Mouse (Mus musculus) neural tube, embryonic 12.5 days (tissue): ENCODE results near the gene Ppara. TPM values are rescaled to one million over a fixed set of nuclear protein-coding genes. Genes with fewer than 3 reads are reported as not detected.

Experiments used
- ATAC-seq: fragments of 200-750 bp; cut with Nextera tagmentation; 2 replicates; pipeline ENCODE4 v1.8.0; 2017; ENCODE audit warnings: low read depth, mild to moderate bottlenecking, moderate TSS enrichment, moderate library complexity; ENCODE audit not compliant: low FRiP score
- H3K27ac ChIP-seq: fragments of 300-500 bp; sonication (generic); 2 replicates; pipeline ENCODE4 v1.5.1; 2016
- H3K27me3 ChIP-seq: fragments of 300-500 bp; sonication (generic); replicated peaks from 2 replicates; pipeline ENCODE4 v1.6.1; 2016; ENCODE audit warnings: mild to moderate bottlenecking
- H3K36me3 ChIP-seq: fragments of 300-500 bp; sonication (generic); 2 replicates; pipeline ENCODE4 v1.6.1; 2016; ENCODE audit warnings: mild to moderate bottlenecking
- H3K4me1 ChIP-seq: fragments of 300-500 bp; sonication (generic); 2 replicates; pipeline ENCODE4 v1.6.1; 2016
- H3K4me2 ChIP-seq: fragments of 300-500 bp; sonication (generic); replicated peaks from 2 replicates; pipeline ENCODE4 v1.6.1; 2016; ENCODE audit warnings: mild to moderate bottlenecking
- H3K4me3 ChIP-seq: fragments of 300-500 bp; sonication (generic); 2 replicates; pipeline ENCODE4 v1.5.1; 2016
- H3K9ac ChIP-seq: fragments of 300-500 bp; sonication (generic); 2 replicates; pipeline ENCODE4 v1.6.1; 2016; ENCODE audit warnings: mild to moderate bottlenecking
- H3K9me3 ChIP-seq: fragments of 300-500 bp; sonication (generic); 2 replicates; pipeline ENCODE4 v1.6.1; 2016; ENCODE audit warnings: mild to moderate bottlenecking
- WGBS: fragments of 180-500 bp; shearing (Covaris S2); methylation state at CpG from one replicate; pipeline ENCODE4 v1.1.7; 2016; 5-methylcytosine and 5-hydroxymethylcytosine counted together
- polyA plus RNA-seq: library from polyadenylated mRNA; unstranded; fragments of >200 nt; fragmentation: Nextera tagmentation; extraction: Ambion mirVana; gene quantifications from 2 replicates; pipeline ENCODE4 v1.2.1, GENCODE M21; 2016

The Ppara gene
- polyA plus RNA-seq, 1 experiment from 2014 or later, result 1.1 TPM

DNA sequence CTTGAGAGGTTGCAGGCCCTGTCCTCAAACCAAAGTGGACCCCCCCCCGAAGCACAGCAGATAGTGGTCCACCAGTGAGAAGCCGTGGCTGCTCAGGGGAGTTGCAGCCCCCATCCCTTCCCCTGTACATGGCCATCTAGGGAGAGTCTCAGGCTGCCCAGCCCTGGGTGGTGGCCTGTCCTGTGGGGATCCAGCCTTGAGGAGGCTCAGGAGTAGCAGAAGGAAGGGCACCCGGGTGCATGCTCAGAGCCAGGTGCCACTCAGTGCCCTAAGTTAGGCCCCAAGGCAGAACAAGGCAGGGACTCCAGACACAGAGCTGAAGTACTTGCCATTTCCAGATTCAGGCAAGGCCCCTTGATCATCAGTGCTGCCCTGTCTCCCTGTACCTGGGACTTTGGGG lies 19.7 kb upstream of the Ppara start:
- WGBS, result 90% methylated on average over 3 of the region's 3 CpGs
- Histone ChIP-seq H3K27ac (no peak overlapping the region), H3K4me1 (peaks cover 6% of the 10 kb centered on the region; the same call in 1 of the 2 replicates), H3K4me3 (no peak overlapping the region), H3K27me3 (peaks cover 7% of the 10 kb centered on the region), H3K9me3 (no peaks in the 10 kb centered on the region), H3K9ac (no peak overlapping the region), H3K4me2 (no peak overlapping the region), H3K36me3 (no peaks in the 10 kb centered on the region)
- no peak for ATAC-seq

DNA sequence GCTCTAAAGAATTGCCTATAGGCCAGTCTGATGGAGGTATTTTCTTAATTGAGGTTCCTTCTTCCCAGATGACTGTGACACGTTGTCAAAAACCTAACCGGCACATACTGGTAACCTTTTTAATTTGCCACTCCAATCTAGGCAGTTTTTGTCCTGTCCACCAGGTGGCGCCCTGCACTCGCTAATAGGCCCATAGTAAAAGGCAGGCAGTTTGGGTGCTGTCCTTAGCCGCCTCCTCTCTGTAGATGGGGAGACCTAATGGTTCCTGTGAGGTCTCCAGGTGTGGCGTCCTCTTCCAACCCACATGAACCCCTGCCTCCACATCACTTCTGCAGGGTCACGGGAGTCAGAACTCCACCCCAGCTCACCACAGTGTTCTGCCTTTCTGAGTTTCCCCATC lies 18.7 kb upstream of the Ppara start:
- H3K27me3 ChIP-seq, result peaks cover 7% of the 10 kb centered on the region
- ATAC-seq, result no peak
- no peaks in the 10 kb centered on the region for H3K9me3 ChIP-seq
- no peaks in the 10 kb centered on the region for H3K4me1 ChIP-seq
- H3K4me2 ChIP-seq, result no peak overlapping the region
- H3K27ac ChIP-seq, result no peak overlapping the region
- H3K4me3 ChIP-seq, result no peak overlapping the region
- H3K36me3 ChIP-seq, result no peaks in the 10 kb centered on the region
- no peak overlapping the region for H3K9ac ChIP-seq
- WGBS, result 12% methylated on average over 7 of the region's 7 CpGs

DNA sequence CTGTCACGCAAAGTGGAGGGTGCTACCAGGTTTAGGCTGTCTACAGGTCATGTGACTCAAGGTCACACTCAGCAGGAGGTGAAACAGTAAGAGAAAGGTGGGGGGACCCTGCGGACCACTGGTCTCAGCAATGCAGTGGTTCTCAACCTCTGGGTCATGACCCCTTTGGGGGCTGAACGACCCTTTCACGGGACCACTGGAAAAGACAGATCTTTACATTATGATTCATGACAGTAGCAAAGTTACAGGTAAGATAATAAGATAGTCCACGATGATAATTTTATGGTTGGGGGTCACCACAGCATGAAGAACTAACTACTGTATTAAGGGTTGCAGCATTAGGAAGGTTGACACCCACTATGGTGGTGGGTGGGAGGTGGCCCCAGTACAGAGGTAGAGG lies 18.2 kb upstream of the Ppara start:
- no peak overlapping the region for H3K9ac ChIP-seq
- peaks cover 7% of the 10 kb centered on the region; the same call in 1 of the 2 replicates for H3K27me3 ChIP-seq
- H3K36me3 ChIP-seq, result no peaks in the 10 kb centered on the region
- WGBS, result 82% methylated on average over 5 of the region's 5 CpGs
- H3K4me3 ChIP-seq, result no peak overlapping the region
- no peak for ATAC-seq
- H3K9me3 ChIP-seq, result no peaks in the 10 kb centered on the region
- no peak overlapping the region for H3K4me2 ChIP-seq
- no peak overlapping the region for H3K27ac ChIP-seq
- no peaks in the 10 kb centered on the region for H3K4me1 ChIP-seq

DNA sequence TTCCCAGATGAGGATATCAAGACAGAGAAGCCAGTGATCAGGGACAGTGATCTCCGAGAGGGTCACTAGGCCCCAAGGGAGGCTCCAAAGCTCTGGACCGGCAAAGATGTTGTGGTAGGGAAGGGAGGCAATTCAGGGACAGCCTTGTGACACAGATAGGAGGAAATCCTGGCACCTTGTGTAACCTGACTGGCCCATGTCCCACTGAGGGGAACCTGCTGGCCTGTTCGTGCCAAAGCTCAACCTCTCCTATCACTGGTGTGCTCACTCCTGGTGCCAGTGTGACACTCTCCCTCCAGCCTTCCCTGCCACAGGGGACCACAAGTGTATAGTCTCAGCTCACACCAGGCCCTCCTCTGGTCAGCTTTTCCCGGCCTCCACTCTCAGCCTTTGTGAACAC lies 17.8 kb upstream of the Ppara start:
- 64% methylated on average over 4 of the region's 4 CpGs for WGBS
- peaks cover 7% of the 10 kb centered on the region; the same call in 1 of the 2 replicates for H3K27me3 ChIP-seq

DNA sequence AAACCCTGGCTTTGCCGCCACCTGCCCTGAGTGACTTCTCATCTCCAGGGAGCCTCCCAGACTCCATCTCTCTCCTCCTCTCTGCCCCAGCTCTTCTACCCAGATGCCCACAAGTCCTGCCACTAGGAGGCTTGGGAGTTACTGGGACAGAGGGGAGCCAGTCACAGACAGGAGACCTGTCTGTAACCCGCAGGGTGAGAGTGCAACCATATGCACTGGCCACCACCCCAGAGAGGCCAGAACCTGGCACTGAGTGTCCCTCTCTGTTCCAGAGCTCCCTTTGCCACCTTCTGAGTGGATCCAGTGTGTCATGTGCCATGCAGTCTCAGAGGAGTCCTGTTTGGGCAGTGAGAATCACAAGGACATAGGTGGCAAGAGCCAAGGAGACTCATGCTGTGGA lies 17.0 kb upstream of the Ppara start:
- no peak for ATAC-seq
- Histone ChIP-seq H3K4me1 (no peaks in the 10 kb centered on the region), H3K9me3 (no peaks in the 10 kb centered on the region), H3K9ac (no peak overlapping the region), H3K4me3 (no peak overlapping the region), H3K27ac (no peak overlapping the region), H3K36me3 (no peaks in the 10 kb centered on the region), H3K27me3 (peaks cover 7% of the 10 kb centered on the region; the same call in 1 of the 2 replicates), H3K4me2 (no peak overlapping the region)
- WGBS, result 79% methylated on average over 2 of the region's 2 CpGs

More for the DNA sequence above, 17.8 kb upstream of the Ppara start:
- Histone ChIP-seq H3K36me3 (no peaks in the 10 kb centered on the region), H3K9ac (no peak overlapping the region), H3K9me3 (no peaks in the 10 kb centered on the region), H3K4me2 (no peak overlapping the region), H3K27ac (no peak overlapping the region), H3K4me3 (no peak overlapping the region), H3K4me1 (no peaks in the 10 kb centered on the region)
- ATAC-seq, result no peak

DNA sequence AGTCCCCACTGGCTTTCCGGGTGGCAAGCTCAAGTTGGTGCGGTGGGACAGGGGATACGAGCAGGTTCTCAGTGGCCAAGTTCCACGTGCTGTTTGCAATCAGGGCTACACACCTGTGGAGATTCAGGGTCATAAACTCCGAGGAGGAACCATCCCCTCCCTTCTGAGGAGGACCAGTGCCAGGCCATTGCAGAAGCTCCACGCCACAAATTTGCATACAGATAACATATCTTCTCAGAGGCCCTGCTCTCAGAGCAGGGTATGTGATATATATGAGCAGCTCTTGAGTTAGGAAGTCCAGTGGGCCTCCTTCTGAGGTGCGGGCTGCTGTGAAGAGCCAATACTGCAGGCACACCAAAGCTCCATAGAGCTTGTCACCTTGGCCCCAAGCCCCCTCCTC lies 15.8 kb upstream of the Ppara start:
- no peak for ATAC-seq
- H3K4me2 ChIP-seq, result no peak overlapping the region
- no peaks in the 10 kb centered on the region for H3K9me3 ChIP-seq
- H3K27ac ChIP-seq, result no peak overlapping the region
- no peaks in the 10 kb centered on the region for H3K4me1 ChIP-seq
- H3K27me3 ChIP-seq, result peaks cover 7% of the 10 kb centered on the region; the same call in 1 of the 2 replicates
- no peak overlapping the region for H3K4me3 ChIP-seq
- H3K9ac ChIP-seq, result no peak overlapping the region
- WGBS, result 84% methylated on average over 7 of the region's 7 CpGs
- H3K36me3 ChIP-seq, result no peaks in the 10 kb centered on the region

DNA sequence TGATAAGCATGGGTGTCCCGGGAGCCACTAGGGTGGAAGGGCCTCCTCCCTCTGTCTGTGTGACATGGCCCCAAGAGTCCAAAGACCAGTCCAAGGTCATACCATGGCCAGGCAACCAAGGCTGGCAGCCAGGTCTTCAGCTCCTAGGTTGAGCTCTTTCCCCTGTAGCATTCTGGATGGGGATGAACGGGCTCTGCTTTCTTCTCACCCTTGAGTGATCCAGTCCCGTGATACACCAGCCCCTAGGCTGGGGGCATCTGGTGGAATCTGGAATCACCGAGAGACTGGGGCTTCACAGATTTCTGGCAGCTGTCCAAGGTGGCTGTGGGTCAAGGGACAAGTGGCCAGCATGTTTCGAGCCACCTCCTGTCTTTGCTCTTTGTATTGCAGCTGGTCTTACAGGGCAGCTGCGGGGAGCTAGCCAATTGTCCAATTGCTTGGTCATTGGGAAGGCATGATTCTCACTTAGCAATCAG lies 14.4 kb upstream of the Ppara start:
- peaks cover 6% of the 10 kb centered on the region; the same call in 1 of the 2 replicates for H3K27me3 ChIP-seq
- 65% methylated on average over 6 of the region's 6 CpGs for WGBS

DNA sequence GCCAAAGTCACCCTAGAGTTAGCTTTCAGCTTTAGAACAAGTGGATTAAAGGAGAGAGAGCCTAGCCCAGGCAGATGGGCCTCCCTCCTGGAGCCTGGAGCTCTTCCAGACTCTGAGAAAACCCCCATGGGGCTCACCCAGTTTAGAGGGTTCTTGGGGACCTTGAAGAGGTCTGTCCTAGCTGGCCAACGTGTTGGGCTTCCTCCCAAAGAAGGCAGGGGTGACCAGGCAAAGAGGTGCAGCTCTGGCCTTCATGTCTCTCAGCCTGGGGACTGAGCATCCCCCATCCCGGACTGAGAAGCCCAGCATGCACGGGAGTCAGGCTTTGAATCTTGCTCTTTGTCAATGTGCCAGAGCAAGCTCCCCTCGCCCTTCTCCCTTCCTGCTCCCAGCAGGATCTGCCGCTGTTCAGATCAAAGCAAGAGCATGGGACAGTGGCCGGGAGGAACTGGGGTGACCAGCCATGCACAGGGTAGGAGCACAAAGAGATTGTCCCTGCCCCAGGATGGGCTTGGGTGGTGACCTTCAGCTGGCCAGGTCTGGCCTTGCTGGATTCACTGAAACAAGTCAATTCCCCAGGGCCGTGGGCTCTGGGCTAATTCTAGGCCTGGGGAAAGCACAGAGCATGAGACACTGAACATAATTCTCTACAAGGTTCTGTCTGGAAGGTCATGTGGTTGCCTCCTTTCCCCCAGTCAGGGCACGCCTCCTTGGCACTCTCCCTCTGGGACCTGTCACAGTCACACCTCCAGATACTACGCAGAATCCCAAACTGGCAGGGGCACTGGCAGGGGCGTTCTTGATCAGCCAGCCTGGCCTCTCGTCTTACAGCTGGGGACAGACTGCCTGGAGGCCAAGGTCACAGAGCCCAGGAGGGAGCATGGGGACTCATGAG lies 10.3 kb upstream of the Ppara start:
- H3K36me3 ChIP-seq, result no peaks in the 10 kb centered on the region
- H3K27ac ChIP-seq, result no peak overlapping the region
- H3K9ac ChIP-seq, result no peak overlapping the region
- H3K4me3 ChIP-seq, result no peak overlapping the region
- H3K27me3 ChIP-seq, result 0 out of 2 replicates have a peak, but pooled peaks cover 3% of the 10 kb centered on the region
- H3K9me3 ChIP-seq, result no peaks in the 10 kb centered on the region
- H3K4me1 ChIP-seq, result no peaks in the 10 kb centered on the region
- ATAC-seq, result no peak
- no peak overlapping the region for H3K4me2 ChIP-seq
- 48% methylated on average over 11 of the region's 11 CpGs for WGBS

More for the DNA sequence above, 14.4 kb upstream of the Ppara start:
- no peaks in the 10 kb centered on the region for H3K36me3 ChIP-seq
- ATAC-seq, result no peak
- H3K27ac ChIP-seq, result no peak overlapping the region
- H3K9me3 ChIP-seq, result no peaks in the 10 kb centered on the region
- H3K4me3 ChIP-seq, result no peak overlapping the region
- H3K4me1 ChIP-seq, result no peaks in the 10 kb centered on the region
- no peak overlapping the region for H3K9ac ChIP-seq
- H3K4me2 ChIP-seq, result no peak overlapping the region

DNA sequence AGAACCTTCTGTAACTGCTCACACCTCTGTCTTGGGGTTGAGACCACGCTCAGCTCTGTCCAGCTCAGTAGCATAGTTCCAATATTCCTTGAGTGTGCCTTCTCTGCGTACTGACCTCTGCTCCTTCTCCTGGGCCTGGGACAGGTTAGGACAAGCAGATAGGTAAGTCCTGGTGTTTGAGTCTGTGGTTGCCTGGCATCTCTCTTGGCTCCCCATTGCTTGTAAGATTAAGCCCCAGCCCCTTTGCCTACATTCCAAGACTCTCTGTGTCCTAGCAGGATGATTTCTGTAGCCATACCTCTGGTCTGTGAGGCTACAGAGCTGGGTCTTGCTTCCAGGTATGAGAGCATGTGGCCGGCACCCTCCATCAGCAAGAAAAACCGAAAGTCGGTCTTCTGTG lies 6.6 kb upstream of the Ppara start:
- 88% methylated on average over 5 of the region's 5 CpGs for WGBS

DNA sequence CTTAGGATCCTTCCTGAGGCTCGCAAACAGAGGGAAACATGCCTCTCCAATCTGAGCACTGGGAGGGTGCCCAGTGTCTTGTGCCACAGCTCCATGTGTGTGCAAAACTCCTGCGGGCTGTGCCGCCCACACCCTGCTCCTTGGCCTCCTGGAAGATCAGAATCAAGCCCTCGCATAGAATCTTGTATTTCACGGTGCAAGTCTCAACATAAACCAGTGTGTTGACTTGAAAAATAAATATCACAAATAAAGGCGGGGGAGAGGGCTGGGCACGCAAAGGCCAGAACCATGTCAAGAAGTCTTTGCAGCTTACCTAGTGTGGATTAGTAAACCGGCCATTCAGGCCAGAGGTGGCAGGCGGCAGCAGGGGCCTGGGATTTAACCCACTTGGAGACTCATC lies 5.5 kb upstream of the Ppara start:
- Histone ChIP-seq H3K27ac (no peak overlapping the region), H3K4me2 (no peak overlapping the region), H3K9ac (no peak overlapping the region), H3K36me3 (no peaks in the 10 kb centered on the region), H3K4me1 (no peaks in the 10 kb centered on the region), H3K27me3 (peaks cover 28% of the 10 kb centered on the region), H3K4me3 (no peak overlapping the region), H3K9me3 (no peaks in the 10 kb centered on the region)
- WGBS, result 90% methylated on average over 9 of the region's 9 CpGs
- no peak for ATAC-seq

More for the DNA sequence above, 6.6 kb upstream of the Ppara start:
- Histone ChIP-seq H3K4me2 (no peak overlapping the region), H3K4me1 (no peaks in the 10 kb centered on the region), H3K9ac (no peak overlapping the region), H3K27ac (no peak overlapping the region), H3K9me3 (no peaks in the 10 kb centered on the region), H3K4me3 (no peak overlapping the region), H3K36me3 (no peaks in the 10 kb centered on the region), H3K27me3 (peaks cover 19% of the 10 kb centered on the region)
- no peak for ATAC-seq

DNA sequence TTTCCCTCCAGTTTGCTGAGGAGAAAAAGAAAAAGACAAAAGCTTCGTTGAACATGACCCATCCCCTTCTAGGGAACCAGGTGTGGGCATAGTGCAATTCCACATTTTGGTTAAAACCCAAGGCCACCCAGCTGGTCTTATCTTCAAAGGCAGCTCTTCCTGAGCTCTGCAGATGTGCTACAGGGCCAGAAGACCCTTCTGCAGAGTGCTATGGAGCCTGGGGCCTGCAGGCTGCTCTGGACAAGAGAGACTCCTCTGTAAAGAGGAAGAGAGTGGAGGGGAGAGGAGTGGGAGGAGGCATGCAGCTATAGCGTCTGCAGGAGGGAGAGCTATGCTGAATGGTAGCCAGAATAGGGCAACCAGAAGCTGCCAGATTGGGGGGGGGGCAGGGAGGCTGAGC lies 4.8 kb upstream of the Ppara start:
- Histone ChIP-seq H3K4me1 (peaks cover 6% of the 10 kb centered on the region), H3K36me3 (no peaks in the 10 kb centered on the region), H3K27me3 (peaks cover 34% of the 10 kb centered on the region), H3K9ac (no peak overlapping the region), H3K27ac (no peak overlapping the region), H3K4me3 (no peak overlapping the region), H3K9me3 (no peaks in the 10 kb centered on the region), H3K4me2 (no peak overlapping the region)
- no peak for ATAC-seq
- 54% methylated on average over 2 of the region's 2 CpGs for WGBS

DNA sequence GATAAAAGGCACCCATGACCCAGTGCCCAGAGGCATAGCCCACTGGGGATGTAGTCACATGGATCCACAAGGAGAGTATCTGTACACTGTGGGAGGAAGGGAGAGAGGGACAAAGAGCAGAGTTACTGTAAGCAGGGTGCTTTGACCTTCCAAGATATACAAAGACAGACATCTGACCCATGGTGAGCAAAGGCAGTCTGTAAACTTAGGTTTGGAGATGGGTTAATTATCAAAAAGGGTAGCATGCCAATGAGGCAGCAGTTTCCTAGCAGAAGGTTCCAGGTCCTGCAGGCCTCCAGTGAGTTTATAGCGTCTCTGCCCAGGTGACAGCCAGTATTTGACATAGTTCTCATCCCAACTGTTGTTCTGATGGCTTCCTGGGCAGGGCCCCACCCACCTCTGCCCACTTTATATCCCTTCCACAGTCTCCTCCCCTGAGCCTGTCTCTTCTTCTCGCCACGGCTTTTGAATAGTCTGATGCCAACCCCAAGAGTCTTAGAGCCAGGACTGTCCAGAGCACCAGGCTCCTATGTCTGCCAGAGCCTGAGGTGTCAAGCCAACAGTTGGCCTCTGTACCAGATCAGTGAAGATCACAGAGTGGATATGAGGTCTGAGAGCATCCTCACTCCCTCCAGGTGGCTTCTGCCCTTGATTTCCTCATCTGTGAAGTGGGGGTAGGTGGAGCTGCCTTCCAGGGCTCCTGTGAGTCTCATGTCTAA lies 2.7 kb upstream of the Ppara start:
- H3K27me3 ChIP-seq, result peaks cover 53% of the 10 kb centered on the region
- WGBS, result 68% methylated on average over 3 of the region's 3 CpGs
- H3K9ac ChIP-seq, result no peak overlapping the region

More for the DNA sequence above, 2.7 kb upstream of the Ppara start:
- no peak overlapping the region for H3K4me3 ChIP-seq
- H3K9me3 ChIP-seq, result no peaks in the 10 kb centered on the region
- peaks cover 18% of the 10 kb centered on the region for H3K4me1 ChIP-seq
- no peak overlapping the region for H3K4me2 ChIP-seq
- H3K36me3 ChIP-seq, result no peaks in the 10 kb centered on the region
- ATAC-seq, result no peak
- H3K27ac ChIP-seq, result no peak overlapping the region
